Mouse (Mus musculus) spleen, embryonic (tissue): ENCODE measurements around the gene Ak5.
"Not testable (repeated sequence)": the region's sequence is repeated elsewhere in the genome, so short reads cannot be mapped to it uniquely, and the experiment has no call there.

Experiments used
- CTCF ChIA-PET: fragments of 350-600 bp; sonication (Branson Sonifier 250); formaldehyde crosslinking; loops from one replicate; lab custom pipeline; 2022; lab: Charles Lee

Gene Ak5

DNA sequence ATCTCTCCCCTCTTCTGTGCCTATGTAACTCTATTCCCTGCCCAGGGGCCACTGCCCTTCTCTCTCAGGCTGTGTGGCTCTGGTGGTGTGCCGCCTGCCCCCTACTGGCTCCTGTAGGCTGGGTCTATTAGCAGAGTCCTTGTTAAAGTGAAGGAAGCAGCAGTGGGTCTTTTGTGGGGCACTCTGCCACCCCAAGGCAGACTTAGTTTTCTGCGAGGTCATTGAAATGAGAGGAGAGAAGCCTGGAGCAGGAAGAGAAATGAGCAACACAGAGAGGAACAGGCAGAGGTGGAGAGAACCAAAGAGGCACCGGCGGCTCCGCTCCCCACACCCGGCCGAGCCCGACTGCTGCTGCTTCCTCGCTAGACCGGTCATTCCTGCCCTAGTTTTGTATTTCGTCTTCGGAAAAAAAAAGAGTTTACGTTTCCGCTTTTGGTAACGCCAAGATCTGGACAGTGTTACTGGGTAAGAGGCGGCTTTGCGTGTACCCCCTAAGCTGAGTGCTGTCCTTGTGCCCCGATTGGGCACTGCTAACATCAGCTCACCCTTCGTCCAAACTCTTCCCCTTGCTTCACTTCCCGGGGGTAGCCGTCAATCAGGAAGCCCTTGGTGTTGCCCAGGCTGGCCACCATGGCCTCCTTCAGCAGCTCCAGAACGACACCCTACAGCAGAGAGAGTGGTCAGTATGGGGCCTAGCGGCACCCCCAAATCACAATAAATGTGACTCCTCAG, 190.2 kb downstream of the Ak5 start:
- CTCF ChIA-PET, result interaction anchor here (0.5 to 1.0 kb wide), 2 partner anchors 85 to 235 kb away, joined by 3 to 4 read pairs; no protein-coding TSS in a partner anchor

- CTCF ChIA-PET, result interaction anchor here (0.7 kb wide), 1 partner anchor 263 kb away, joined by 3 read pairs; no protein-coding TSS in a partner anchor
Measured at GRCm38 (mm10) chr3:152475894-152476293, 192.3 kb downstream of the Ak5 start.

- CTCF ChIA-PET, result interaction anchor here (0.7 kb wide), 1 partner anchor 263 kb away, joined by 3 read pairs; no protein-coding TSS in a partner anchor
Measured at GRCm38 (mm10) chr3:152475278-152475669, 192.9 kb downstream of the Ak5 start.

GRCm38 (mm10) chr3:152474582-152475277, 193.4 kb downstream of the Ak5 start:
- CTCF ChIA-PET, result interaction anchor here (0.6 kb wide), 1 partner anchor 63 kb away, joined by 3 read pairs; no protein-coding TSS in a partner anchor

- CTCF ChIA-PET, result no interaction called here
Measured at GRCm38 (mm10) chr3:152472676-152473075, 195.5 kb downstream of the Ak5 start.

DNA sequence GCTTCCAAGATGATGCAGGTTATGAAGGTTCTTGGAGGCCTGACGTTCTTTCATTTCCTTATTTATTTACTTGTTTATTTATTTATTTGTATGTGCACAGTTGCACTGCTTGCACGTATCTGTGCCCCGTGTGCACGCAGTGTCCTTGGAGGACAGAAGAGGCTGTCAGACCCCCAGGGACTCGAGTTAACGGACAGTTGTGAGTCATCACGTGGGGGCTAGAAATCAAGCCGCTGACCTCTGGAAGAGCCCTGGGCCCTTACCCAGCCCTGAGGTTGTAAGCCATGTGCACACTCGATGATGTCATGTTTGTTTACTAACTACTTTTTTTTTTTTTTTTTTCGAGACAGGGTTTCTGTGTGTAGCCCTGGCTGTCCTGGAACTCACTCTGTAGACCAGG, 197.8 kb downstream of the Ak5 start:
- CTCF ChIA-PET, result interaction anchor here (0.7 kb wide), 1 partner anchor 33 kb away, joined by 3 read pairs; no protein-coding TSS in a partner anchor

GRCm38 (mm10) chr3:152469423-152470200, 198.5 kb downstream of the Ak5 start:
- CTCF ChIA-PET, result no interaction called here

GRCm38 (mm10) chr3:152468569-152469041, 199.6 kb downstream of the Ak5 start:
- CTCF ChIA-PET, result no interaction called here

- CTCF ChIA-PET, result no interaction called here
Measured at GRCm38 (mm10) chr3:152468032-152468431, 200.1 kb downstream of the Ak5 start.

DNA sequence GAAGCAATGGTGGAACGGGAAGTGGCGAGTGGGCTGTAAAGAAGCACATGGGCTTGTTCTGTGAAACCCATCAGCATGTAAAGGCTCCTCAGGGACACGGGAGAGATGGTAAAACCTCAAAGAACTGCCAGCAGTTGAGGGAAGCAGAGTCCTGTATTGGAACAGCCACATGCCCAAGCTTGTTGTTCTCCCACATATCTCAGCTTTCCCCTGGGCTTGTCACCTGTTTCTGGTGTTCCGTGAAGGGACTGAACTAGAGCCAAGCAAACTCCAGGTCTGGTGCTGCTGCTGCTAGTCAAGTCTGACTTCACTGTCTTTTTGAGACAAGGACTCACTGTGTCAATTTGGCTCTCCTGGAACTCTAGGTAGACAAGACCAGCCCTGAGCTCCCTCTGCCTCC, 200.8 kb downstream of the Ak5 start:
- CTCF ChIA-PET, result interaction anchor here (0.7 kb wide), 1 partner anchor 311 kb away, joined by 4 read pairs; no protein-coding TSS in a partner anchor

DNA sequence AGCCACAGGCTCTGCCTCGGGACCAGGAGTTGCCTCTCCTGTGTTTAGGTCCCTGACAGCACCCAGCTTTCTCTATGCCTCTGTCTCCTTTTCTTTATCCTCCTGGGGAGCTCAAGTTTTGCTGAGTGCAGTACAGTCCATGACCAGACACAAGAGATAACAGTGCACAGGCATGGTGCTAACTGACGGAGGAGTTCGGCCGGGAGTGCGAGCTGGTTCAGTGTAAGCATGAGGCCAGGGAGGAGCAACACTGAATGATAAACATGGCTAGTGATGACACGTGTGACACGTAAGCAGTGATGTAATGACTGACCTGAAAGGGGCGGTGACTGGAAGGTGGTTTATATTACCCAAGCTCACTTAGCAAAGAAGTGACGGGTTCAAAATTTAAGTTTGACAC, 201.3 kb downstream of the Ak5 start:
- CTCF ChIA-PET, result interaction anchor here (0.7 kb wide), 1 partner anchor 311 kb away, joined by 4 read pairs; no protein-coding TSS in a partner anchor

DNA sequence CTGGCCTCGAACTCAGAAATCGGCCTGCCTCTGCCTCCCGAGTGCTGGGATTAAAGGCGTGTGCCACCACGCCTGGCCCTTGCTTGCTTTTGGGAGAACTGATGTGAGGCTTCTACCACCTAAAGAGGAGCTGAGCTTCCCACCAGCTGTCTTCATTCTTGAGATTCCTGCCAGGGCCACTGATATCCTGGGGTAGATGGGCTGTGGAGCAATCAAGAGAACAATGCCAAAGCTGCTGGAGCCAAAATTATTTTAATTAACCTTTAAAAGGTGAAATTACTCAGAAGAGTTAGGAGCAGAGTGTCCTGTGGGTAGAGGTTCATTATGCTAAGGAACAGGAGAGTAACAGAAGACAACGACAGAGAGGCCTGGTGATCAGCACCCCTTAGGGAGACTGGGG, 202.8 kb downstream of the Ak5 start:
- CTCF ChIA-PET, result no interaction called here

DNA sequence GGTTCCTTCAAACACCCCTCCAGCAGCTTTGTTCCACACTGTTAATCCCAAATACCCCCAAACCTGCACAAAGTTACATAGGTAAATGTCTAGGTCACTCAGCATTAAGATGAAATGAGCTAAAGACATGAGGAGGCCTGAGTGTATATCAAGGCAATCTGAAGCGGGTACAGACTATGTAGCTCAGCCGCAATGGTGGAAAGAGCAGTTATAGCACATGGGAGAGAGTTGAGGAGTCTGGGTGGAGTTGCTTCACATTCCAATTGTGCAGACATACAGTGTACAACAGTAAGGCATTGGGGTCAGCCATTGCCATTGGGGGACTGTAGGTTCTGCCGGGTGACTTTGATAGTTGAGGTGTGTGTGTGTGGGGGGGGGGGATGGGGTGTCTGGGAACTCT, 203.7 kb downstream of the Ak5 start:
- CTCF ChIA-PET, result no interaction called here

- CTCF ChIA-PET, result no interaction called here
Measured at GRCm38 (mm10) chr3:152462900-152463299, 205.3 kb downstream of the Ak5 start.

- CTCF ChIA-PET, result no interaction called here
Measured at GRCm38 (mm10) chr3:152462038-152462547, 206.1 kb downstream of the Ak5 start.

DNA sequence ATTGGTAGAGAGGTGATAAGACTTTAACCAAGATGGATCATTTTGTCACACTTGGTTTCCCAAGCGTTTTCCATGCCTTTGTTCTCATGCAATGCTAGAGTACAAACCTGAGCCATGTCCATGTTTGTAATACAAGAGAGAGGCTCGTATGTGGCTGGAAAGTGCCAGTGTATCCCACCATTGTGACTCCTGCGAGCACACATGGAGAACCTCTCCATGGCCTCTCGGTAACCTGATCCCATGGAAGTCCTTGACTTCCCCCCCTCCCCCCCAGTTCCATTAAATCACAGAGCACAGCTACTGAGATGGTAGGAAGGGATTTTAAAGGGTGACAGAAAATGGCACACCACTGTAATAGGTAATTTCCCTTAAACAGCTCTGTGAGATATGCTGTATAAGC, 207.4 kb downstream of the Ak5 start:
- CTCF ChIA-PET, result interaction anchor here (0.6 kb wide), 1 partner anchor 10 kb away, joined by 4 read pairs; no protein-coding TSS in a partner anchor

GRCm38 (mm10) chr3:152458875-152459274, 209.3 kb downstream of the Ak5 start:
- CTCF ChIA-PET, result not testable (repeated sequence)

DNA sequence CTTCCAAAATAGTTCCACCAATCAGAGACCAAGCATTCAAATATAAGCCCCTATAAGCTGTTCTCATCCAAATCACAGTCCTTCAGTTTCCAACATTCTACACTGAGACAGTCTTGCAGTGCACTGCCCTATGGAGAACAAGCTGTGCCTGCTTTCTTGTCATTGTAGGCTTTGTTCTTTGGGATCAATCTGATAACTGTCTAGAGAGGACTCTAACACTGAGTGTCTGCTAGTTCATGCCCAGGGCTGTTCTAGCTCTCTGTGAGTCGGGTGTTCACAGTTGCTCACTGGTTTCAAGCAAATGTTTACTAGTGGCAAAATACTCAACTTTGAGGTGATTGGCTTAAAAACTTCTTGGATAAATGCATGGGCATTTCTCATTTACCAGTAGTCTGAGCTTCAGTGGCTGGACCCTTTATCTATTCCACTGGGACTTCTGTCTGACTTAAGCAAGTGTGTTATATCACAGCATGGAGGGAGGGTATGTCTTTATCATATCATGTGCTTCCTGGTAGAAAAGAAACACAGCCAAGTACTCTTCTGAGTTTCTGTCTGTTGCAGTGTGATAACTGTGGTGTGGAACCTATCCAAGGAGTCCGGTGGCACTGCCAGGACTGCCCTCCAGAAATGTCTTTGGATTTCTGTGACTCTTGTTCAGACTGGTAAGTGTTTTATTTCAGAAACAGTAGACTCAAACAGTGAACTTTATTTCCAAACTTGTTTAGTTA, 210.7 kb downstream of the Ak5 start:
- CTCF ChIA-PET, result no interaction called here

- CTCF ChIA-PET, result no interaction called here
Measured at GRCm38 (mm10) chr3:152453163-152453562, 215.0 kb downstream of the Ak5 start.

- CTCF ChIA-PET, result no interaction called here
Measured at GRCm38 (mm10) chr3:152446966-152447365, 221.2 kb downstream of the Ak5 start.

DNA sequence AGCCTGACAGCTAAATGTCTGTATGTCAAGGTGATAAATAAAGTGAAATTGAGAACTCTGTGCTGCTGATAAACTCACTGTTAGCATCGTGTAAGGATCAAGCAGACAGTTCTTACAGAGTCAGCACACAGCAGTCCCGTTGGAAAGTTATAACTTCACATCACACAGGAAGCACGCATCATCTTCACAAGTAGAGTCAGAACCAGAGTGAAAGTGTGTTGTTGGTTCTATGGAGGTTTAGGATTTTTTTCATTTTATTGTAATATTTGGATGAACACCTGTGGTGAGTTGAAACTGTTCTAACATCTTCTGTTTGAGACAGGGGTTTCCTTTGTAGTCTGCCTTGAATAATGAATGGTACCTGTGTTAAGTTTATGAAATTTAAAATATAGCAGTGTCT, 224.0 kb downstream of the Ak5 start:
- CTCF ChIA-PET, result no interaction called here
